Mouse (Mus musculus): ENCODE measurements around the gene Pi4k2b. TPM values are rescaled to one million over a fixed set of nuclear protein-coding genes. Genes with fewer than 3 reads are reported as not detected.
"Not testable (repeated sequence)": the region's sequence is repeated elsewhere in the genome, so short reads cannot be mapped to it uniquely, and the experiment has no call there.

The Pi4k2b gene
- polyA plus RNA-seq (2015; fragmentation: Nextera tagmentation; extraction: Ambion mirVana) = 40.9 and 43.1 TPM in 2 replicates

- ATAC-seq = peak; percentile 94
- Histone ChIP-seq H3K4me3 (ENCODE audit: low read depth, low read length) (peak within 1 kb of the TSS; percentile 98), H3K4me2 (replicated peaks; ENCODE audit: low read depth) (peak within 1 kb of the TSS; percentile 79), H3K36me3 (ENCODE audit: control insufficient read depth, insufficient read depth) (no peaks in the 10 kb centered on the region), H3K9me3 (ENCODE audit: control insufficient read depth) (no peaks in the 10 kb centered on the region), H3K9ac (ENCODE audit: low read depth, low read length) (peak within 1 kb of the TSS; percentile 90), H3K27ac (ENCODE audit: low read depth, low read length) (peak within 1 kb of the TSS; percentile 92), H3K4me1 (replicated peaks; ENCODE audit: control insufficient read depth, insufficient read depth, low read length) (no peaks in the 10 kb centered on the region), H3K27me3 (replicated peaks; ENCODE audit: control insufficient read depth, insufficient read depth, low read length) (no peaks in the 10 kb centered on the region)
- no peak for TF ChIP-seq CTCF (IDR thresholded peaks at IDR 0.05; ENCODE audit: low read depth)
- WGBS = under 1% methylated on average over 73 of the region's 75 CpGs
These were observed at the start of gene Pi4k2b for GRCm38 (mm10) chr5:52741391-52742111. TSS of gene Pi4k2b (plus strand) at chr5:52741574.

- no peak for TF ChIP-seq CTCF (IDR thresholded peaks at IDR 0.05; ENCODE audit: low read depth)
- no peaks in the 10 kb centered on the region for H3K4me1 ChIP-seq (replicated peaks; ENCODE audit: control insufficient read depth, insufficient read depth, low read length)
- H3K4me2 ChIP-seq (replicated peaks; ENCODE audit: low read depth) = no peak overlapping the region
- H3K27ac ChIP-seq (ENCODE audit: low read depth, low read length) = no peak overlapping the region
- 52% methylated on average over 1 of the region's 1 CpGs for WGBS
- peak; percentile 98 for ATAC-seq
- H3K9ac ChIP-seq (ENCODE audit: low read depth, low read length) = no peak overlapping the region
- no peak overlapping the region for H3K4me3 ChIP-seq (ENCODE audit: low read depth, low read length)
- no peaks in the 10 kb centered on the region for H3K9me3 ChIP-seq (ENCODE audit: control insufficient read depth)
- H3K36me3 ChIP-seq (ENCODE audit: control insufficient read depth, insufficient read depth) = no peaks in the 10 kb centered on the region
- no peaks in the 10 kb centered on the region for H3K27me3 ChIP-seq (replicated peaks; ENCODE audit: control insufficient read depth, insufficient read depth, low read length)
These were observed 44.1 kb upstream of the Pi4k2b start for GRCm38 (mm10) chr5:52697291-52697690.

GRCm38 (mm10) chr5:52697882-52698440 lies 43.4 kb upstream of the Pi4k2b start:
- H3K9me3 ChIP-seq (ENCODE audit: control insufficient read depth); H3K27ac ChIP-seq (ENCODE audit: low read depth, low read length); H3K4me3 ChIP-seq (ENCODE audit: low read depth, low read length); H3K27me3 ChIP-seq (replicated peaks; ENCODE audit: control insufficient read depth, insufficient read depth, low read length); H3K36me3 ChIP-seq (ENCODE audit: control insufficient read depth, insufficient read depth); H3K4me1 ChIP-seq (replicated peaks; ENCODE audit: control insufficient read depth, insufficient read depth, low read length); H3K9ac ChIP-seq (ENCODE audit: low read depth, low read length); H3K4me2 ChIP-seq (replicated peaks; ENCODE audit: low read depth): not testable (repeated sequence)
- WGBS = 65% methylated on average over 7 of the region's 7 CpGs
- peak; percentile 59; the same call in 1 of the 2 replicates for ATAC-seq

GRCm38 (mm10) chr5:52704562-52704961 lies 36.8 kb upstream of the Pi4k2b start:
- no peaks in the 10 kb centered on the region for H3K36me3 ChIP-seq (ENCODE audit: control insufficient read depth, insufficient read depth)
- H3K27ac ChIP-seq (ENCODE audit: low read depth, low read length) = no peak overlapping the region
- no peaks in the 10 kb centered on the region for H3K9me3 ChIP-seq (ENCODE audit: control insufficient read depth)
- TF ChIP-seq CTCF (IDR thresholded peaks at IDR 0.05; ENCODE audit: low read depth) = no peak
- no peaks in the 10 kb centered on the region for H3K27me3 ChIP-seq (replicated peaks; ENCODE audit: control insufficient read depth, insufficient read depth, low read length)
- H3K4me3 ChIP-seq (ENCODE audit: low read depth, low read length) = no peak overlapping the region
- WGBS = 41% methylated on average over 4 of the region's 4 CpGs
- H3K4me1 ChIP-seq (replicated peaks; ENCODE audit: control insufficient read depth, insufficient read depth, low read length) = no peaks in the 10 kb centered on the region
- no peak overlapping the region for H3K9ac ChIP-seq (ENCODE audit: low read depth, low read length)
- no peak overlapping the region for H3K4me2 ChIP-seq (replicated peaks; ENCODE audit: low read depth)
- no peak for ATAC-seq

GRCm38 (mm10) chr5:52712704-52713103 lies 28.7 kb upstream of the Pi4k2b start:
- no peak overlapping the region for H3K4me3 ChIP-seq (ENCODE audit: low read depth, low read length)
- H3K4me1 ChIP-seq (replicated peaks; ENCODE audit: control insufficient read depth, insufficient read depth, low read length) = no peaks in the 10 kb centered on the region
- H3K27me3 ChIP-seq (replicated peaks; ENCODE audit: control insufficient read depth, insufficient read depth, low read length) = no peaks in the 10 kb centered on the region
- H3K9me3 ChIP-seq (ENCODE audit: control insufficient read depth) = no peaks in the 10 kb centered on the region
- H3K9ac ChIP-seq (ENCODE audit: low read depth, low read length) = no peak overlapping the region
- no peak overlapping the region for H3K4me2 ChIP-seq (replicated peaks; ENCODE audit: low read depth)
- H3K36me3 ChIP-seq (ENCODE audit: control insufficient read depth, insufficient read depth) = no peaks in the 10 kb centered on the region
- no peak overlapping the region for H3K27ac ChIP-seq (ENCODE audit: low read depth, low read length)
- ATAC-seq = no peak
- TF ChIP-seq CTCF (IDR thresholded peaks at IDR 0.05; ENCODE audit: low read depth) = no peak

GRCm38 (mm10) chr5:52716742-52717448 lies 24.5 kb upstream of the Pi4k2b start:
- ATAC-seq = peak; percentile 95
- 33% methylated on average over 5 of the region's 5 CpGs for WGBS
- peak overlapping the region; percentile 35 for H3K27ac ChIP-seq (ENCODE audit: low read depth, low read length)

More at GRCm38 (mm10) chr5:52716742-52717448, 24.5 kb upstream of the Pi4k2b start:
- H3K27me3 ChIP-seq (replicated peaks; ENCODE audit: control insufficient read depth, insufficient read depth, low read length) = no peaks in the 10 kb centered on the region
- H3K4me3 ChIP-seq (ENCODE audit: low read depth, low read length) = no peak overlapping the region
- no peak overlapping the region for H3K4me2 ChIP-seq (replicated peaks; ENCODE audit: low read depth)
- H3K9ac ChIP-seq (ENCODE audit: low read depth, low read length) = no peak overlapping the region
- no peaks in the 10 kb centered on the region for H3K36me3 ChIP-seq (ENCODE audit: control insufficient read depth, insufficient read depth)
- H3K9me3 ChIP-seq (ENCODE audit: control insufficient read depth) = no peaks in the 10 kb centered on the region
- TF ChIP-seq CTCF (IDR thresholded peaks at IDR 0.05; ENCODE audit: low read depth) = no peak
- H3K4me1 ChIP-seq (replicated peaks; ENCODE audit: control insufficient read depth, insufficient read depth, low read length) = no peaks in the 10 kb centered on the region

Data from intestine, postnatal 0 days (tissue).